Mouse (Mus musculus) stomach, postnatal 0 days (tissue): ENCODE measurements at regions not wholly inside any gene's neighbourhood (a gene's known extent, or its start where the extent isn't known, plus 50 kb on each side); places are given as distances from the start of the nearest gene placed in this dataset.

ENCODE experiments used
- ATAC-seq: fragments of 200-750 bp; cut with Nextera tagmentation; 2 replicates; pipeline ENCODE4 v1.8.0; 2017; ENCODE audit not compliant: low FRiP score, low TSS enrichment
- DNase-seq: peaks from one replicate; pipeline ENCODE4 v3.0.0-alpha.2; 2016; ENCODE audit warnings: low spot score
- H3K27ac ChIP-seq: fragments of 300-500 bp; sonication (generic); replicated peaks from 2 replicates; pipeline ENCODE4 v1.5.1; 2014; ENCODE audit warnings: mild to moderate bottlenecking, control low read depth
- H3K27me3 ChIP-seq: fragments of 300-500 bp; sonication (generic); 2 replicates; pipeline ENCODE4 v1.6.1; 2014; ENCODE audit warnings: low read length; ENCODE audit not compliant: control insufficient read depth, insufficient read depth
- H3K36me3 ChIP-seq: fragments of 300-500 bp; sonication (generic); 2 replicates; pipeline ENCODE4 v1.6.1; 2014; ENCODE audit warnings: low read length, mixed read lengths; ENCODE audit not compliant: control insufficient read depth, insufficient read depth
- H3K4me1 ChIP-seq: fragments of 300-500 bp; sonication (generic); replicated peaks from 2 replicates; pipeline ENCODE4 v1.6.1; 2014; ENCODE audit warnings: antibody characterized with exemption; ENCODE audit not compliant: control insufficient read depth, insufficient read depth
- H3K4me2 ChIP-seq: fragments of 300-500 bp; sonication (generic); replicated peaks from 2 replicates; pipeline ENCODE4 v1.6.1; 2014; ENCODE audit warnings: low read depth, mild to moderate bottlenecking, control low read depth, moderate library complexity
- H3K4me3 ChIP-seq: fragments of 300-500 bp; sonication (generic); 2 replicates; pipeline ENCODE4 v1.5.1; 2014; ENCODE audit warnings: low read depth, low read length, control low read depth
- H3K9ac ChIP-seq: fragments of 300-500 bp; sonication (generic); 2 replicates; pipeline ENCODE4 v1.6.1; 2014; ENCODE audit warnings: mild to moderate bottlenecking, low read length, control low read depth, mixed read lengths
- H3K9me3 ChIP-seq: fragments of 300-500 bp; sonication (generic); 2 replicates; pipeline ENCODE4 v1.6.1; 2016; ENCODE audit warnings: low read length; ENCODE audit not compliant: control insufficient read depth
- CTCF ChIP-seq: IDR thresholded peaks from 2 replicates; pipeline ENCODE4 v1.5.1; 2016; ENCODE audit warnings: antibody characterized with exemption, low read depth, mild to moderate bottlenecking, moderate library complexity
- EP300 ChIP-seq: optimal IDR thresholded peaks from 2 replicates; pipeline ENCODE3; 2016; ENCODE audit warnings: antibody characterized with exemption
- WGBS: fragments of 180-500 bp; shearing (Covaris S2); extraction: QIAGEN DNeasy Blood & Tissue Kit; methylation state at CpG from one replicate; pipeline ENCODE4 v1.1.7; 2014; 5-methylcytosine and 5-hydroxymethylcytosine counted together

DNA sequence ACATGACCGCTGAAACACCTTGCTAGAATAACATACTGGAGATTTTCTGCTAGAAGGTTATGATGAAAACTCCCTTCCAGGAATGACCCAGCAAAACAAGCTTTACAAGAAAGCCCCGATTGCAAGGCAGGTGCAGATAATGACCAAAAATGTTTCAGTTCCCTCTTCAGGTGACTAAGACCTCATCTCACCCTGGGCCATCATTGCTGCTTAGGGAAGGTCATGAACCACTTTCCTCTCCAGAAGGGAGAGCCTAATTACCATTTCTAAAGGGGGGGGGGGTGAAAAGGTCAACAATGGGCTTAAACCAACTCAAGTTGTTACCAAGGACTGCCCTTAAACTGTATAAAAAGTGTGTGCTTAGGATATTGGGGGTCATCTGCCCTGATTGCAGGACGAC is 59.8 kb upstream of the Speer4c start:
- no peaks in the 10 kb centered on the region for H3K4me1 ChIP-seq
- no peak overlapping the region for H3K9ac ChIP-seq
- H3K4me2 ChIP-seq, result no peak overlapping the region
- ATAC-seq (no peak), DNase-seq (no peak)
- H3K27ac ChIP-seq, result no peak overlapping the region
- no peaks in the 10 kb centered on the region for H3K36me3 ChIP-seq
- 43% methylated on average over 3 of the region's 3 CpGs for WGBS
- no peaks in the 10 kb centered on the region for H3K27me3 ChIP-seq
- no peak overlapping the region for H3K4me3 ChIP-seq
- H3K9me3 ChIP-seq, result no peaks in the 10 kb centered on the region
- TF ChIP-seq EP300 (no peak), CTCF (no peak)

GRCm38 (mm10) chr5:15774567-15774966 is 60.5 kb upstream of the Speer4c start:
- Histone ChIP-seq H3K9me3 (no peaks in the 10 kb centered on the region), H3K27ac (no peak overlapping the region), H3K27me3 (no peaks in the 10 kb centered on the region), H3K4me3 (no peak overlapping the region), H3K36me3 (no peaks in the 10 kb centered on the region), H3K4me2 (no peak overlapping the region), H3K9ac (no peak overlapping the region), H3K4me1 (no peaks in the 10 kb centered on the region)
- WGBS, result 36% methylated on average over 3 of the region's 3 CpGs
- DNase-seq, result no peak
- ATAC-seq, result no peak
- no peak for TF ChIP-seq EP300
- no peak for TF ChIP-seq CTCF

- no peaks in the 10 kb centered on the region for H3K9me3 ChIP-seq
- no peak overlapping the region for H3K27ac ChIP-seq
- H3K36me3 ChIP-seq, result no peaks in the 10 kb centered on the region
- no peak overlapping the region for H3K4me3 ChIP-seq
- no peak for DNase-seq
- no peaks in the 10 kb centered on the region for H3K27me3 ChIP-seq
- TF ChIP-seq EP300, result no peak
- no peak for TF ChIP-seq CTCF
- H3K4me1 ChIP-seq, result no peaks in the 10 kb centered on the region
- no peak overlapping the region for H3K9ac ChIP-seq
- no peak for ATAC-seq
- H3K4me2 ChIP-seq, result no peak overlapping the region
- WGBS, result 67% methylated on average over 3 of the region's 3 CpGs
These were observed 62.0 kb upstream of the Speer4c start for GRCm38 (mm10) chr5:15776106-15776505.

- Histone ChIP-seq H3K4me3 (no peak overlapping the region), H3K4me1 (no peaks in the 10 kb centered on the region), H3K36me3 (no peaks in the 10 kb centered on the region), H3K4me2 (no peak overlapping the region), H3K9me3 (no peaks in the 10 kb centered on the region), H3K27ac (no peak overlapping the region), H3K9ac (no peak overlapping the region), H3K27me3 (no peaks in the 10 kb centered on the region)
- TF ChIP-seq EP300 (no peak), CTCF (no peak)
- ATAC-seq (no peak), DNase-seq (no peak)
- WGBS, result 78% methylated on average over 5 of the region's 5 CpGs
These were observed 89.5 kb upstream of the Speer4c start for GRCm38 (mm10) chr5:15803583-15803982.

- Histone ChIP-seq H3K9ac (no peak overlapping the region), H3K36me3 (no peaks in the 10 kb centered on the region), H3K27ac (no peak overlapping the region), H3K4me1 (no peaks in the 10 kb centered on the region), H3K4me2 (no peak overlapping the region), H3K27me3 (no peaks in the 10 kb centered on the region), H3K4me3 (no peak overlapping the region), H3K9me3 (no peaks in the 10 kb centered on the region)
- DNase-seq (no peak), ATAC-seq (no peak)
- TF ChIP-seq CTCF (no peak), EP300 (no peak)
- WGBS, result 53% methylated on average over 3 of the region's 3 CpGs
These were observed 102.8 kb upstream of the Speer4c start for GRCm38 (mm10) chr5:15816864-15817263.

GRCm38 (mm10) chr5:15817366-15817765 is 103.3 kb upstream of the Speer4c start:
- no peaks in the 10 kb centered on the region for H3K27me3 ChIP-seq
- WGBS, result 62% methylated on average over 3 of the region's 3 CpGs
- no peak overlapping the region for H3K4me3 ChIP-seq
- no peak for DNase-seq
- no peak overlapping the region for H3K4me2 ChIP-seq
- no peaks in the 10 kb centered on the region for H3K4me1 ChIP-seq
- H3K9ac ChIP-seq, result no peak overlapping the region
- H3K27ac ChIP-seq, result no peak overlapping the region
- ATAC-seq, result no peak
- no peaks in the 10 kb centered on the region for H3K36me3 ChIP-seq
- no peaks in the 10 kb centered on the region for H3K9me3 ChIP-seq
- TF ChIP-seq CTCF (no peak), EP300 (no peak)
